Mouse (Mus musculus): ENCODE data around the gene Gtdc1. TPM values are rescaled to one million over a fixed set of nuclear protein-coding genes. Genes with fewer than 3 reads are reported as not detected.

Gtdc1 gene
- polyA plus RNA-seq, 1 experiment from 2014 or later: 5.7 TPM

GRCm38 (mm10) chr2:44817787-44818186, 109.7 kb downstream of the Gtdc1 start:
- H3K27ac ChIP-seq (ENCODE audit: low read depth, low read length): no peak overlapping the region
- no peaks in the 10 kb centered on the region for H3K4me1 ChIP-seq (replicated peaks; ENCODE audit: control insufficient read depth, insufficient read depth, low read length)
- ATAC-seq: no peak
- no peaks in the 10 kb centered on the region for H3K9me3 ChIP-seq (ENCODE audit: control insufficient read depth)
- H3K4me2 ChIP-seq (replicated peaks; ENCODE audit: low read depth): no peak overlapping the region
- no peak overlapping the region for H3K9ac ChIP-seq (ENCODE audit: low read depth, low read length)
- no peak for TF ChIP-seq CTCF (IDR thresholded peaks at IDR 0.05; ENCODE audit: low read depth)
- H3K4me3 ChIP-seq (ENCODE audit: low read depth, low read length): no peak overlapping the region
- no peaks in the 10 kb centered on the region for H3K36me3 ChIP-seq (ENCODE audit: control insufficient read depth, insufficient read depth)
- H3K27me3 ChIP-seq (replicated peaks; ENCODE audit: control insufficient read depth, insufficient read depth, low read length): no peaks in the 10 kb centered on the region

GRCm38 (mm10) chr2:44813729-44814128, 113.7 kb downstream of the Gtdc1 start:
- Histone ChIP-seq H3K4me2 (replicated peaks; ENCODE audit: low read depth) (no peak overlapping the region), H3K4me3 (ENCODE audit: low read depth, low read length) (no peak overlapping the region), H3K4me1 (replicated peaks; ENCODE audit: control insufficient read depth, insufficient read depth, low read length) (no peaks in the 10 kb centered on the region), H3K9me3 (ENCODE audit: control insufficient read depth) (no peaks in the 10 kb centered on the region), H3K9ac (ENCODE audit: low read depth, low read length) (no peak overlapping the region), H3K36me3 (ENCODE audit: control insufficient read depth, insufficient read depth) (no peaks in the 10 kb centered on the region), H3K27me3 (replicated peaks; ENCODE audit: control insufficient read depth, insufficient read depth, low read length) (no peaks in the 10 kb centered on the region), H3K27ac (ENCODE audit: low read depth, low read length) (no peak overlapping the region)
- TF ChIP-seq CTCF (IDR thresholded peaks at IDR 0.05; ENCODE audit: low read depth): no peak
- WGBS: 74% methylated on average over 3 of the region's 3 CpGs
- no peak for ATAC-seq

GRCm38 (mm10) chr2:44804497-44804896, 123.0 kb downstream of the Gtdc1 start:
- no peak overlapping the region for H3K27ac ChIP-seq (ENCODE audit: low read depth, low read length)
- H3K4me3 ChIP-seq (ENCODE audit: low read depth, low read length): no peak overlapping the region
- no peaks in the 10 kb centered on the region for H3K4me1 ChIP-seq (replicated peaks; ENCODE audit: control insufficient read depth, insufficient read depth, low read length)
- no peaks in the 10 kb centered on the region for H3K36me3 ChIP-seq (ENCODE audit: control insufficient read depth, insufficient read depth)
- TF ChIP-seq CTCF (IDR thresholded peaks at IDR 0.05; ENCODE audit: low read depth): no peak
- H3K27me3 ChIP-seq (replicated peaks; ENCODE audit: control insufficient read depth, insufficient read depth, low read length): no peaks in the 10 kb centered on the region
- H3K9me3 ChIP-seq (ENCODE audit: control insufficient read depth): no peaks in the 10 kb centered on the region
- no peak overlapping the region for H3K9ac ChIP-seq (ENCODE audit: low read depth, low read length)
- no peak for ATAC-seq
- WGBS: 86% methylated on average over 6 of the region's 6 CpGs
- no peak overlapping the region for H3K4me2 ChIP-seq (replicated peaks; ENCODE audit: low read depth)

- H3K27me3 ChIP-seq (replicated peaks; ENCODE audit: control insufficient read depth, insufficient read depth, low read length): no peaks in the 10 kb centered on the region
- no peak for ATAC-seq
- no peak overlapping the region for H3K4me3 ChIP-seq (ENCODE audit: low read depth, low read length)
- no peak overlapping the region for H3K27ac ChIP-seq (ENCODE audit: low read depth, low read length)
- no peak overlapping the region for H3K4me2 ChIP-seq (replicated peaks; ENCODE audit: low read depth)
- no peak overlapping the region for H3K9ac ChIP-seq (ENCODE audit: low read depth, low read length)
- no peak for TF ChIP-seq CTCF (IDR thresholded peaks at IDR 0.05; ENCODE audit: low read depth)
- no peaks in the 10 kb centered on the region for H3K36me3 ChIP-seq (ENCODE audit: control insufficient read depth, insufficient read depth)
- H3K9me3 ChIP-seq (ENCODE audit: control insufficient read depth): no peaks in the 10 kb centered on the region
- WGBS: 78% methylated on average over 2 of the region's 2 CpGs
- H3K4me1 ChIP-seq (replicated peaks; ENCODE audit: control insufficient read depth, insufficient read depth, low read length): no peaks in the 10 kb centered on the region
Measured at GRCm38 (mm10) chr2:44801361-44801760, 126.1 kb downstream of the Gtdc1 start.

GRCm38 (mm10) chr2:44791840-44792239, 135.6 kb downstream of the Gtdc1 start:
- peak; percentile 80 for ATAC-seq
- TF ChIP-seq CTCF (IDR thresholded peaks at IDR 0.05; ENCODE audit: low read depth): no peak
- Histone ChIP-seq H3K27ac (ENCODE audit: low read depth, low read length) (no peak overlapping the region), H3K4me3 (ENCODE audit: low read depth, low read length) (no peak overlapping the region), H3K4me1 (replicated peaks; ENCODE audit: control insufficient read depth, insufficient read depth, low read length) (no peaks in the 10 kb centered on the region), H3K36me3 (ENCODE audit: control insufficient read depth, insufficient read depth) (no peaks in the 10 kb centered on the region), H3K9ac (ENCODE audit: low read depth, low read length) (no peak overlapping the region), H3K9me3 (ENCODE audit: control insufficient read depth) (no peaks in the 10 kb centered on the region), H3K27me3 (replicated peaks; ENCODE audit: control insufficient read depth, insufficient read depth, low read length) (no peaks in the 10 kb centered on the region), H3K4me2 (replicated peaks; ENCODE audit: low read depth) (no peak overlapping the region)
- WGBS: 53% methylated on average over 4 of the region's 4 CpGs

- Histone ChIP-seq H3K4me3 (ENCODE audit: low read depth, low read length) (no peak overlapping the region), H3K36me3 (ENCODE audit: control insufficient read depth, insufficient read depth) (no peaks in the 10 kb centered on the region), H3K27ac (ENCODE audit: low read depth, low read length) (no peak overlapping the region), H3K4me1 (replicated peaks; ENCODE audit: control insufficient read depth, insufficient read depth, low read length) (no peaks in the 10 kb centered on the region), H3K27me3 (replicated peaks; ENCODE audit: control insufficient read depth, insufficient read depth, low read length) (no peaks in the 10 kb centered on the region), H3K9me3 (ENCODE audit: control insufficient read depth) (no peaks in the 10 kb centered on the region), H3K4me2 (replicated peaks; ENCODE audit: low read depth) (no peak overlapping the region), H3K9ac (ENCODE audit: low read depth, low read length) (no peak overlapping the region)
- TF ChIP-seq CTCF (IDR thresholded peaks at IDR 0.05; ENCODE audit: low read depth): no peak
- WGBS: 84% methylated on average over 5 of the region's 5 CpGs
- no peak for ATAC-seq
Measured at GRCm38 (mm10) chr2:44791134-44791533, 136.3 kb downstream of the Gtdc1 start.

GRCm38 (mm10) chr2:44782746-44783145, 144.7 kb downstream of the Gtdc1 start:
- no peak for ATAC-seq
- no peak for TF ChIP-seq CTCF (IDR thresholded peaks at IDR 0.05; ENCODE audit: low read depth)
- no peak overlapping the region for H3K27ac ChIP-seq (ENCODE audit: low read depth, low read length)

More at GRCm38 (mm10) chr2:44782746-44783145, 144.7 kb downstream of the Gtdc1 start:
- Histone ChIP-seq H3K9me3 (ENCODE audit: control insufficient read depth) (no peaks in the 10 kb centered on the region), H3K4me3 (ENCODE audit: low read depth, low read length) (no peak overlapping the region), H3K9ac (ENCODE audit: low read depth, low read length) (no peak overlapping the region), H3K36me3 (ENCODE audit: control insufficient read depth, insufficient read depth) (no peaks in the 10 kb centered on the region), H3K4me1 (replicated peaks; ENCODE audit: control insufficient read depth, insufficient read depth, low read length) (no peaks in the 10 kb centered on the region), H3K4me2 (replicated peaks; ENCODE audit: low read depth) (no peak overlapping the region), H3K27me3 (replicated peaks; ENCODE audit: control insufficient read depth, insufficient read depth, low read length) (no peaks in the 10 kb centered on the region)
- WGBS: 94% methylated on average over 4 of the region's 4 CpGs

Data from intestine, postnatal 0 days (tissue).